Mouse (Mus musculus) kidney, adult 18-20 months (tissue): ENCODE results near the gene Crct1.

ENCODE experiments used
- DNase-seq: peaks from one replicate; pipeline ENCODE4 v3.0.0; 2021

The Crct1 gene

DNA sequence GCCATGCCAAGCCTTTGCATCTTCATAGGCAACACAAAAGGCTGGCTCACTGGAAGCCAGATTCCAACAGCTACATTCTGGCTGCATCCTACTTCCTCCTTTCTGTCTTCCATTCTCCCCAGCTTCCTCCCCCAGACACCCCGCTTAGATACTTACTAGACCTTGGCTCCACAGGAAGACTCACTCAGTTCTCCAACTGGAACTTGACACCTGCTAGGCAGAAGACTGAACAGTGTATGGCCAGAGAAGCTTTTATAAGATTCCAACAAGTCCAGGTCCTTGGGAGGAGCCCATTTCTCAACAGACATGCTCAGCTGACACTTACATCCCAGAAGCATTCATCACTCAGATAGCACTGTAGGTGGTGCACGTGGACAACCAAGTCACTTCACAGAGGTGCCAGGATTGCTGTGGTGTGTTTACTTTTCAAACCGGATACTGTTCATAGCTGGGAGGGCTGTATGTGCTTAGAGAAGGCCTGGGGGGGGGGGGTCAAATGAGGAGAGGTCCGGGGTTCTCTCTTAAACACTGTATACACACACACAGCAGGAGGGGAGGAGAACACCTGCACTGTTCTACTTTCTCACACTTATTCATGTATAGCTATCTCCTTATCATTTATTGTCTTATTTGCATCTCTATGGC lies at the start of gene Crct1:
TSS of gene Crct1 (minus strand) at position 228 of the 645 bp plus-strand sequence.
- no peak for DNase-seq

DNA sequence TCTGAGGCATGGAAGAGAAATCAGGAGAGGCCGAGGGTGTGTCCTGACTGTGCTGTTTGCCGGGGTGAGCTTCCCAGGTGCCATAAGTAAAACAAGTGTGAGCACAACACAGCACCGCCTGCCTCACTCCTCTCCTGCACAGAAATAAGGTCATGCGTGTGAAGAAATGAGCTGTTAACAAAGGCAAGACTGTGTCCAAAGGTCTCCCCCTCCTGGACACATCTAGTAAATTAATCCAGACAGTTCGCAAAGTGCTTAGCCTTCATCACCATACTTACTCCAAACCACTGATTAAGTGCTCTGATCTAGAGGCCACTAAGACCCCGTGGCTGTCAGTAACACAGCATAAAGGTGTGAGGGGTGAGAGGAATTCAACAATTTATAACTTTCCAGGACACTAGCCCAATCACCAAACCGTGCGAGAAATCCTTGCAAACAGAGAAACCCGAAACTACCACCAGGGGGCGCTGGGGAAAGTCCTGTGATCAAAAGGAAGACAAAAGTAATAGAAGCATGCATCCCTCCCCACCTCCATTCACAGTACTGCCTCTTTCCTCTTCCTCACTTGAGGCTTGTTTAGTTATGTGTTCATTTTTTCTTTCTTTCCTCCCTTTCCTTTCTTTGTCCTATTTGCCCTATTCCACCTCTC lies 37.5 kb upstream of the Crct1 start:
- no peak for DNase-seq

DNA sequence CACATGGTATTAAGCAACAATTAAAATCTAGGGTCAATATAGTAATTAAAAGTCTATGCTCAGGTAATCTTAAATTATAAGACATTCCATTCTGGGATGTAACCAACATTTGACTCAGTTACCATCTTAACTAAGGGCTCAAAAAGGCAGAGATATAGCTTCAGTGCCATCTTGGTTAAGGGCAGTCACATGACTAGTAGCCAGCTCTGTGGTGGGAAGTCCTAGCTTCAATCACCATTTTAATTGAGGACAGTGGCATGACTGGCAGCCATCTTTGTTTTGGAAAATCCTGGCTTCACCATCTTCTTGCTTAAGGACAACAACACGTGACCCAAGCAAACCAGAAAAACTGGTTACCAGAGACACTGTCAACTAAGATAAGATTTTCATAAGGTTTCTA lies 34.7 kb upstream of the Crct1 start:
- DNase-seq: no peak

DNA sequence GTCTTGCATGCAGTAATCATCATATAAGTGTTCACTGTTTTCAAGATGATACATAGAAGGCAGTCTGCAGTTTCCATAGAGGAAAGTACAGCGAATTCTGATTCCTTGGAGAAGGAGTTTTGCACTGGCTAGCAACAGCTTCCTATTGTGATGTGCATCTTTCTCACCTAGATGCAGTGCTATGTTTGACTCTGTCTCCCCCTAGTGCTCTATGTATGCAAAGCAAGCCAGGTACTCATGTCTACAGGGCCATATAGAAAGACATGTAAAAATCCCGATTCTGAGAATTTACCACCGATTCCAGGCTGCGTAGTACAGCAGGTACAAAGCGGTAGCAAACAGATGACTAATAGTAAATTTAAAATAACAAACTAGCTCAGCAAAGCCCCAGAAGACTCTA lies 16.0 kb upstream of the Crct1 start:
- DNase-seq: no peak

- no peak for DNase-seq
Observed at GRCm38 (mm10) chr3:93025486-93025885, 10.0 kb upstream of the Crct1 start.

DNA sequence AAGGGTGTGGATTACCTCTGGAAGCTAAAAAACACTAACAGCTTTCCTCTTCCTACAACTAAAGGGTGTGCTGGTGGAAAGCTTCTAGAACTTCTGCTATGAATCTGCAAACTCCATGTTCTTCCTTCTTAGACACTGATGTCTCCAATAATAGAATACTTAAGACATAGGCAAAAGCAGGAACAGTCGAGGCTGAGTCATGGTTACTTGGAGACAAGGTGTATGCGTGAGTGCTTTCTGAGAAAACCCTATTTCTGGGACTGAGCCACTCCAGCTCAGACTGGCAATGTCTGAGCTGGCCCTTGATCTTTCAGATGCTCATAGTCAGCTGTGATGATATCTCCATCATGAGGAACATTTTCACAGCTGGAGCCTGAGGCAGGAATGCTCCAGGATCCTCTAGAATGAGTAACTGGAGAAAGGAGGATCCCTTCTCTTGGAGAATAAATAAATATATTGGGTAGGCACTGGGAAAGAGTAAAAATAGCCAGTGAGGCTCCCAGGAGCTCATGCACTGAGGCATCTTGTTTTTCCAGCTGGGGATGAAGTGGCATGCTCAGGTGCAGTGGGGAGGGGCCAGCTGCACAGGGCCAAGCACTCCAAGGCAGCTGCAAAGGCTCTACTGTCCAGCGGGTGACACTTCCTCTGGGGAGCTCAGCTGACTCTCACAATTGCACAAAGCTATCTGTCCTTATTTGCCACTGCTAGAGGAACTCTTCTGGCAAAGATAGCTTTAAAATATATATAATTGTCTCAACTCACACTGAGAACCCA lies 8.1 kb upstream of the Crct1 start:
- DNase-seq: no peak

DNA sequence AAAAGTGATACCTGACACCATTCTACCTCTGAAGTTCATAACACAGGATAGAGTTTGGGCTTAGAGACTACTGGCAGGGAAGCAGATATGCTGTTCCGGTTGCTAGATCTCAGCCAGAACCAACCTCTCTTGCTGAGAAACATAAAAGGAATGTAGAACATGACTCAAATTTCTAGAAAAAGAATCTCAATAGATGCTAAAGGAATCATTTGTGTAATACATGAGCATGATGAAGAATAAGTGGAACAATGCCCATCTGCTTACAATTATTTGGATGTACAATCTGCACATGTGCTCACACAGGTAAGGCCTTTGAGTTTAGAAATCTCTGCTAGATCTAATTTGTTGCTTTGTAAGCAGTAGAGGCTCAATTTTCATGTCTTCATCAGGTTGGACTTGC lies 5.7 kb upstream of the Crct1 start:
- no peak for DNase-seq

- no peak for DNase-seq
Observed at GRCm38 (mm10) chr3:93018960-93019359, 3.5 kb upstream of the Crct1 start, which contains the start of gene Lce1m. TSS of gene Lce1m (minus strand) at chr3:93019060.

GRCm38 (mm10) chr3:93014871-93015270 lies 616 bp downstream of the Crct1 start:
- DNase-seq: no peak

GRCm38 (mm10) chr3:93014378-93014801 lies 1.1 kb downstream of the Crct1 start:
- DNase-seq: peak; percentile 16

GRCm38 (mm10) chr3:93002843-93003242 lies 12.6 kb downstream of the Crct1 start:
- DNase-seq: no peak

DNA sequence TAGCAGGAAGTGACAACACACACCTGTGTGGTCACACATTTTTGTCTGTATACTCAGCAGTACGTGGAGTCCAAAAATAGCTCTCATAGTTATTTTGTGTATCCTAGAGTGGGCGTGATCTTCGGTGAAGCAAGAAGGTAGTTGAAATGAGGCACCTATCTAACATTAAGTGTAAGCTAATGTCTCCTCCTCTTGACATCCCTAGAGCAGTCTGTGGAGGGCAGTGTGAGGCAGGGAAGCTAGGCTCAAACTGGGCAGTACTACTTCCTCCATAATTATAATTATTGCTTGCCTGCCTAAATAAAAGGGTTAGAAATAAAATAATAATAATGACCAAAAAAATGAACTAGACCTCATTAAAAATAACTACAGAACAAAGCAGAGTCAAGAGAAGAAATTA lies 14.9 kb downstream of the Crct1 start:
- no peak for DNase-seq

- peak; percentile 68 for DNase-seq
Observed at GRCm38 (mm10) chr3:92998691-92999090, 16.8 kb downstream of the Crct1 start.

DNA sequence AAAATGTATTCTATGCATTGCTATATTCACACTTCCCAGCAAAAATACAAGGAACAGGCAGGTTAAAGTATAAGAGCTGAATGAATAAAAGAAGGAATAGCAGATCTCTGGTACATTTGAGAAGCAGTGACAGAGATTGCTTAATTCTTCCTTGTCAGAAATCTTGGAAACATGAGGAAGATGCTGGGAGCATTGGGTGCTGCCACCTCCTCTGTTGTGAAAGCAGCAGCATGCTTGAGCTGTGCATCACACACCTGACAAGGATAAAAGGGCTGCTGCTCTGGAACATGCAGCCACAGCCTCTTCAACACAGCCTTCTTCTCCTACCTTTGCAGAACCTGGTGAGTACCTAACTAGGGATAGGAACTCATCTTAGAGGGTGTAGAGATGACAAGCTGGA lies 23.6 kb downstream of the Crct1 start, which contains the start of gene Lce3f:
TSS of gene Lce3f (plus strand) at position 301 of the 400 bp plus-strand sequence.
- no peak for DNase-seq

- no peak for DNase-seq
Observed at GRCm38 (mm10) chr3:92978484-92978883, 37.0 kb downstream of the Crct1 start.

DNA sequence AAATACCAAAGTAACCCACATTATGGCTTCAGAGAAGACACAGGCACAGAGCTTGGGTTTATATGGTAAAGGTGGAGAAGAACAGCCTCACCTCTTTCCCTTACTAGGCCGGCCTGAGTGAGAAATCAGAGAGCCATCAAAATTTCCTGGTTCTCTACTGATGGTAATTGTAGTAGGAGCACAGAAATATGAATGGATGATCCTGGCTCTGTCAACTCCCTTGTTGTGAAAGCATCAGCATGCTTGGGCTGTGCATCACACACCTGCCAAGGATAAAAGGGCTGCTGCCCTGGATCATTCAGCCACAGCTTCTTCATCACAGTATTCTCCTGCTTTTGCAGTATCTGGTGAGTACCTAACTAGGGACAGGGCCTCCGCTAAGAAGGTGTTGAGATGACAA lies 48.7 kb downstream of the Crct1 start, which contains the start of gene Lce3e:
TSS of gene Lce3e (plus strand) at position 301 of the 400 bp plus-strand sequence.
- DNase-seq: no peak
